Mouse (Mus musculus): ENCODE measurements around the gene Pank1.

DNA sequence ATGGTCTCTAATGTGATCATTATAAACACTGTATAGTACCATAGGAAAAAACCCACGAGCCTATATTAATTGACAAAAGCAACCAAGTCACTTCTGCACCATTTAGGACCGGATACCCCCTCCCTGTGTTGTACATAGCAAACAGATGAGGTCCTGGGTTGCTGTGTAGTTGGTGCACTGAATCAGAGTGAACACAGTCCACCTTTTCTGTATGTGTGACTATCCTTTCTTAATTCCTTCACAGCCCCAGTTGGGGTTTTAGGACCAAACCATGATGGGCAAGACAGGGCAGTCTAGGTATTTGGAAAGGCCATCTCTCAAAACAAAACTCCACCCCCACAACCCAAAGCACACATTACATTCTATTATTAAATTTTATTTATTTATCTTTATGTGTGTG lies 22.5 kb upstream of the Pank1 start:
- no peak for TF ChIP-seq ZC3H11A (IDR thresholded peaks at IDR 0.05; ENCODE audit: borderline replicate concordance, low read depth, low read length)
- TF ChIP-seq MAFK (IDR thresholded peaks at IDR 0.05; ENCODE audit: insufficient read depth, low read depth, low read length), result no peak
